Mouse (Mus musculus): Measurements from ENCODE around the gene Aaed1.
"Not testable (repeated sequence)": the region's sequence is repeated elsewhere in the genome, so short reads cannot be mapped to it uniquely, and the experiment has no call there.

Aaed1 gene

DNA sequence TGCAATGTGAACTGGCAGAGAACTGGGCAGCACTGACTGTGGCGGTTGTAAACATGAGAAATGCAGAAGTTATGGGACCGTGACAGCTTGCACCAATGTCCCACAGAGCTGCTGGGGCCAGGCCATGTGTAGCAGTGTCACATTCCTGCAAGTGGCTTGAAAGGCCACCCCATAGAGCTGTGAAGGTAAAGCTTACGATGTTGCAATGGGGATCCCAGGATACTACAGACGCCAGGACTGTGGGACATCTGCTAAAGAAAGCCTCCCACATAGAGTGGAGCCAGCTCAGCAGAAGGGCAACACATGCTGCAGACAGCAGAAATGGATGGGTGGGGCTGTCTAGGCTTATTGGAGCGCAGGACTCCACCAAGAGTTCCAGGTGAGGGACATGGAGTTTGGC lies 5.0 kb downstream of the Aaed1 start:
- DNase-seq, result no peak

DNA sequence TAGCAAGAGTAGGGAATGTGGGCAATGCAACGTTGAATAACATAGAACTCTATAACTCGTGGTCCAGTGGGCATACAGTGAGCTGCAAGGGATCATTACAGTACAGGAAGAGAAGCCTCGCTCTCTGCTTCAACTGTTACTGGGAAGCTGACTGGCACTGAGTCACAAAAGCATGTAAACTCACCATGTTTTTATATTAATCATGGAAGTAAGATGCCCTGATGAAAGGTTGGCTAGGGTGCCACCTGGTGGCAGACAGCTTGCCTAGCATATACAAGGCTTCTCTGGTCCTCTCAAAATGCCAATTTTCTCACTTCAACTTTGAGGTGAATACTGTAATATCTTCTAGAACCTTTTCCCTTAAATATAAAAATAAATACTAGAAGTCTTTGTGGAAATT lies 6.4 kb downstream of the Aaed1 start:
- peak; percentile 75 for DNase-seq

DNA sequence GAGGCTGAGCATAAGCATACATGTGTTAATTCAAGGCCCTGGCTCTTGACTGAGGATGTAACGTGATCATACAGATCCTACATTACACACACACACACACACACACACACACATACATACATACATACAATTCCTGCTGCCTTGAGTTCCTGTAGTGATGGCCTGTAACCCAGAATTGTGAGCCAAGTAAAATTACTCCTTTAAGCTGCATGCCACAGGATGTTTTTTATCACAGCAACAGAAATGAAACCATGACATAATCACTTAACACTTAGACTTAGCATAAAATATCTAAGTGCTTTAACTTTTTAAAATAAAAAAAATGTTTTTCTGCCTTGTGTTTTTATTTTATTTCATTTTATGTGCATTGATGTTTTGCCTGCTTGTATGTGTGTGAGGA lies 13.4 kb downstream of the Aaed1 start:
- DNase-seq, result no peak

DNA sequence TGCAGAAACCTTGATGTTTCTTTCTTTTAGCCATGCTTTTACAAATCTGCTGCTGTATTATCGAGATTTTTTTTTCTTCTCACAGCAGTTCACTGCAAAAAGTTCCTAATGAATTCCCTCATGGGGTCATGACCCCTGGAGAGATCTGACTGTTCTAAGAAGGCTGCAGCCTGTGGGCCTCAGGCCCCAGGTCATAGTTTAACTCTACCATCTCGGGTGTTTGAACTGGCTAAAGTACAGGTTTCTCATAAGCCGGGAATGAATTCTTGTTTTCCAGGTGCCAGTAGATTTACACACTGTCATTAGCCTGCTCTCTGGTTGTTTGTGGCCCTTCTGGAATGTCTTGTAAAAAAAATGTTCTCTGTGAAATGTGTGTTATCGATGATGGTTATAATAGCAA lies 25.7 kb downstream of the Aaed1 start:
- DNase-seq, result no peak

DNA sequence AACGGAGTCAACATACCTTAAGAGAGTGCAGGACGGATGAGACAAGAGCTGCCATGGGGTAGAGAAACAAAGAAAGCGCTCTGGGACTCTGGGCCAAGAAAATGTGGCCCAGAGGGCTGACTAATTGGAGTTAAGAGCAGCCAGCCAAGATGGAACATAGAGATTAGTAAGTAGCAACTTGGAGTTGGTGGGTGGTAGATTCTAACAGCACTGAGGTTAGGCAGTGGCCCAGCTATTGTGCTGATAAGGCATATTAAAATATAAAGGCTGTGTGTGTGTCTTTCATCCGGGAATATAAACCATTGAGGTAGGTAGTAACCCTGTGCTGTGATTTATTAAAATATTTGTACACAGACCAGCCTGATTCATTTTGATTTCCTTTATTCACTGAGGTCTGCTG lies 26.2 kb downstream of the Aaed1 start:
- DNase-seq, result no peak

DNA sequence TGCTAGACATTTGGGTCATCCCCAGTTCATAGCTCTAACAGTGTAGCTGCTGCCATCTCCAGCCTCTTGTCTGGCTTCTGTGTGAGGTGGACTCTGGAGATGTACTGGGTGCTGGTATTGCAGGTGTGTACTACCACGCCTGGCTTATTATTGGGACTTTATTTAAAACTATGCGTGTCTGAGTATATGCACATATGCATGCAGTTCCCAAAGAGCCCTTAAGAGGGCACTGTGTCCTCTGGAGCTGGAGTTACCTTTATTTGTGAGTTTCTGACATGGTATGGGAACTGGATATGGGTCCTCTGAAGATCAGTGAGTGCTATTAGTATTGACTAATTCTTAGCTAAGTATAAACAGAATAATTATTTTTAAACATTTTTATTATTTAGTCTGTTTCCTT lies 27.8 kb downstream of the Aaed1 start:
- DNase-seq, result no peak

DNA sequence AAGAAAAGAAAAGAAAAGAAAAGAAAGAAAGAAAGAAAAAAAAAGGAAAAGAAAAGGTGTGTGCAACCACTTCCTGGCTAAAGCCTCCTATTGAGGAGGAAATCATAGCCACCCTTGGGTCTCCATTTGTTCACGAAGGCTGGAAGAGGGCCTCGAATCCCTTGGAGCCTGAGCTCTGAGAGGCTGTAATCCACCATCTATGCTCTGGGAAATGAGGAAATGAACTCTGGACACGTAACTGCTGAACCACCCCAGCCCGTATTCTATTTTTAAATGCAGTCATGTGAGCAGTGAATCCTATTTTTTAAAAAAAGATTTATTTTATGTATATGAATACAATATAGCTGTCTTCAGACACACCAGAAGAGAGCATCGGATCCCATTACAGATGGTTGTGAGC lies 31.6 kb downstream of the Aaed1 start:
- DNase-seq, result no peak

DNA sequence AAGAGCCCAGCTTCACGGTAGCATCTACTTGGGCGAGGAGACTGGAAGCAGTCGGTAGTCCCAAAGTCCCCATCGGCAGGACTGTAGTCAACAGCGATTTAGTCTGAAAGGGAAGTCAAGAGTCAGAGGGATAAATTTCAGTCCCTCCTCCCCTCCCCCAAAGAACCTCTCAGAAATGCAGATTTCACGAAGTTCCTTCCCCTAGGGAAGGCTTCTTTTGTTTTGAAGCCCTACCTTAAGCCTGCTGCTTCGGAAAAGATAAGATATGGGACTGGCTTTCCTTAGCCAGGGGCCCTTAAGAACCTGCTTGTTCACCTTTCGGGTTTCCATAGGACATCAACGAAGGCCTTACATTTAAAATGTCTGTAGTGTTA lies 36.8 kb downstream of the Aaed1 start:
- DNase-seq, result no peak

DNA sequence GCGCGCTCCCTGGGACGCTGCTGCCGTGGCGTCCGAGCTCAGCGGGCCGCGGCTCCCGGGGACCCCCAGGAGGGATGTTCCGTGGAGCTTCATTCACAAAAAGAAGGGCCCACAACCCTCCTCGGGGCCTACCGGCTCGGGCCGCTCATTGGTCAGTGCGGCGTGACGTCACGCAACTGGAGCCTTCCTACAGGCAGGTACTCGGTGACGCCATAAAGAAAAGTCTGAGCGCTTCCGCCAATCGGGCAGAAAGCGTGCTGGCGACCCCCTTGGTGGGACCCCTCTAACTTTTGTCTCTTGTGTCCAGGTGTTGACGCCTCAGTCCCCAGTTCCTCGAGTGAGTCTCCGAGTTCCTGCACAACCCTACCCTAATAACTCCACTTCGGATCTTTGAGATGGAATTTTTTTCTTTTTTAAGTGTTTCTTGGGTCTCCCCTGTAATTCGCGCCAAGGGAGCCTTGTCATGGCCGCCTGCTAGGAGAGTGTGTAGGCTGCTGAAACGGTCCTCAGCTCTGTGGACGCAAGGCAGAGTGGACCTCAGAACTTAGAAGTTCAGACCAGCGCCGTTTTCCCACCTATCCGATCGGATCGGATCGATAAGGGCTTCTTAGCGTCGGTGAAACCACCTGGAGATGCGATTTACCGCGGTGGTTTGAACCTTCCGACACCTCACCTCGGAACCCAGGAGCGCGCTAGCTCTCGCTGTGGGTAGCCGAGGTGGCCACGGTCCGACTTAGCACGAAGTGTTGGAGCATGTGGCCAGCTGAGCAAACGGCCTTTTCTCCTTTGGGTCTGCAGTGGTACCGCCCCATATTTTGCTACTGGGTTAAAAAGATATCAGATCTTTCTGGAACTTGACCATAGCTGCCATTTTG lies 37.4 kb downstream of the Aaed1 start, which contains the start of gene Cdc14b:
Cdc14b (minus strand) TSS at position 412 of the 875 bp plus-strand sequence.
- DNase-seq, result peak; percentile 86

DNA sequence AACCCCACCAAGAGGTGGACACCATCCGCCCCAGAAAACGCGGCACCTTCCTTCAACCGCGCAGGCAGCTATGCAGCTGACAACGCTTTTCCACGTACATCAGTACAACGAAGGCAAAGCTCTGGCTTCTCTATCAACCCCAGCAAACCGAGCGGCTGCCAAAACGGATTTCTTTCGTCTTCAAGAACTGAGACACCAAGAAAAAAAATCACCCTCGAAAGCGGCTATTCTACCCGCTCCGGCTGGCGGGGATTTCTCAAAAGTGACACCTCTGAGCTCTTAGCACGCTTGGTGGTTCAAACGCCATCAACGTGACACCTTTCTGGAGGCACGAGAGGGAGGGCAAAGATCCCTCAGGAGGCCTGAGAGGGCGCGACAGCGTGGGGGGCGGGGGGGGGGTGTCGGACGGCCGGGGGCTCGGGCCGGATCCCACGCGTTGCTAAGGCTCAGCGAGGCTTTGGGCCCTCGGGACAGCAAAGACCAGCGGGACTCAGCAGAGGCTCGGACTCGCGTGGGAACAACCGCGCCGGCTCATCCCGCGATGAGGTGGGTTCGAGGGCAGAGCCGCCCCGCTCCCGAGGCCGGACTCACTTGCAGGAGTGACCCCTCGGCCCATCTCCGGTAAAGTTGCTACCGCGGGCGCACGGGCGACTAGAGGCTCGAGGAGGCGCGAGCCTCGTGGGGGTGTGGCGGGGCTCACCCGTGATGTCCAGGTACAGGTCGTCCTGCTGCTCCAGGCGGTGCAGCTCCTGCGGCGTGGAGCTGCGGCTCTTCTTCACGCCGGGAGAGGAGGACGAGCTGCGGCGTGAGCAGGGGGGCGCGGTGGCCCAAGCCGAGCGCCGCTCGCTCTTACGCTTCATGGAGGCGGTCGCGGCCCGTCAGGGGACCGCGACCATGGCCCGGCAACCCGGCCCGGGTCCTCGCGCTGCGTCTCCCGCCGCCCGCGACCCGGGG lies 38.3 kb downstream of the Aaed1 start:
- DNase-seq, result peak; percentile 60

DNA sequence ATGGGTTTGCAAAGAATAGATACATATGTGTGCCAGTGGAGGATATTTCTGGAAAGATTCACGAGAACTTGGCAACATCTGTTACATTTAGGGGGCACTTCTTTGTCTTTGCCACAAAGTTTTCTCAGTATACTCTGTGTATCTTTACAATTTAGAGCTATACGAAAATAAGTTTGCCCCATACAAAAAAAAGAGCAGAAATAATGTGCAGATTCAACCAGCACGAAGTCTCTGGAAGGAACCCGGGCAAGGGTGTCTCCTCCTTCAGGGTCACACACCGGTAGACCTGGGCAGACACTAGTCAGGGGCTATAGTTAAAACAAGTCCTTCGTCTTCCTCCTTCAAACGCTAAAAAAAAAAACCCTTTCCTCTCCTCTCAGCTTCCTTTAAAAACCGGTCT lies 39.2 kb downstream of the Aaed1 start:
- DNase-seq, result no peak

DNA sequence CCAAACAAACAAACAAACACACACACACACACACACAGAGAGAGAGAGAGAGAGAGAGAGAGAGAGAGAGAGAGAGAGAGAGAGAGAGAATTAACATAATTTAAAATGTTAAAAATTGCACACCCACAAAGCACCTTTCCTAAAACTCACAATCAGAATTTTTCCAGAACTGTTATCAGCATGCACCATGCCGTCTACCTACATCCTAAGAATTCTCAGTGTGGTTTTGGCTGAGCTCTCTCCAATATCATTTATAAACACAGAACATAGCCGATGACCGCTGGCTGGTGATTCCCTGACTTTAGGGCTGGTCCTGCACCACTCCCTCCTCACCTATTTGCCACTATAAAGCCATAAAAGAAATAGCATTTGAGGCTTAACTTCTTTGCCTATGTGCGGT lies 44.1 kb downstream of the Aaed1 start:
- DNase-seq, result no peak

DNA sequence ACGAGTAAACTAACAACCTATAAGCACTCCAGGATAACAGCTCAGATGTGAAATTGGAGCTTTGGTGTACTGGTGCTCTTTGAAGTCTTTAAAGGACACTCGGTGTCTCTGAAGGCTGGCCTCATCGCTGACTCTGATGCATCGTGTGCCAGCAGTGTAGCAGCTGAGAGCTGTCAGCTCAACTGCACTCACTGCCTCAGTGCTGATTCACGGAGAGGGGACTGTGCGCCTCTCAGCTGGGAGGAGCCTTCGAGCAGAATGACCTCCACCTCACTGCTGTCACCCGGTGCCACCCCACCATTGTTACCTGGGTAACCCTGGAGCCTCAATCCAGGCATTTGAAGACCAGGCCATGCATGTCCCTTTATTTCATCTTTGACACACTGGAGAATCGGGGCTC lies 45.4 kb downstream of the Aaed1 start:
- no peak for DNase-seq

DNA sequence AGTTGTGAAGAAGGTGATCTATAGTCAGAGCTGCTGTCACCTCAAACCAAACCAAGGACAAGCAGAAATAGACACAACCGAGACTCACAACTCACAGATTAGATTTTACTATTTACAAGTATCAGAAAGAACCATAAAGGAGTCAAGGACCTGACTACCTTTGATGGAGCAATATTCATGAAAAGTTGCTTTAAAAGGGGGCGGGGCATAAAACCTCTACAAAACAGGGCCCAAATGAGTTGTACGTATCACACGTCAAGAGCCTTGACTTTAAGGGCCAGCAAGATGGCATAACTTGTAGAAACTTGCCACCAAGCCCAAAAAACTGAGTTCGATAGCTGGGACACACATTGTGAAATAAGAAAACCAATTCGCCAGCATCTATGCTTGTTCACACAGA lies 47.9 kb downstream of the Aaed1 start:
- DNase-seq, result no peak

DNA sequence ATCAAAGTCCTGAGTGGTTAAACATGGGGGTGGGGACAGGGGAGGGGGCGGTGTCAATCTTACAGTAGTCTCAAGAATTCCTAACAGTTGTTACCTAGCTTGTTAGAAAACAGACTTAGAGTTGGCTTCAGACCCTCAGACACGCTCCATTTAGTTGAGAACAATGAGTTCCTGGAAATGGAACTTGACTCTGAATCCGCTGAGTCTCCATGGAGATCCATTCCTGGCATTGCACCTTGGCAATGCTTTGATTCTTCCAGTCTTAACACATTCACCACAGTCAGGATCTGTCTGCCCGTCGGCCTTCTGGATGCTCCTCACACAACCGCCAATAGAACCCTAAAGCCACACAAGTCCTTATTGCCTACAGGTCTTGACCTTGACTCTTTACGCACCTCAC lies 52.6 kb downstream of the Aaed1 start:
- DNase-seq, result no peak

DNA sequence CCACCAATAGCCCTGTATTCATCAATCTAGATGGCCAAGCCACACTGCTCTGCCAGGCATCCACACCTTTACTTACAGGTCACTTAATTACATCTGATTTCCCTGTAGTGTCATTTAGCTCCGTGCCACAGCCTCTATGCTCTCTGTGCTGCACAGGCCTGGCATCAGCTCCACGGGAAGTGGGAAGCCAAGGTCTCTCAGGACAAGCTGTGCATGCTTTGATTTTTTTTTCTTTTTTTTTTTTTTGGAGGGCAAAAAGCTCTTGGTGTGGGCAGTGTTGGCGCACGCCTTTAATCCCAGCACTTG lies 54.0 kb downstream of the Aaed1 start:
- DNase-seq, result no peak

DNA sequence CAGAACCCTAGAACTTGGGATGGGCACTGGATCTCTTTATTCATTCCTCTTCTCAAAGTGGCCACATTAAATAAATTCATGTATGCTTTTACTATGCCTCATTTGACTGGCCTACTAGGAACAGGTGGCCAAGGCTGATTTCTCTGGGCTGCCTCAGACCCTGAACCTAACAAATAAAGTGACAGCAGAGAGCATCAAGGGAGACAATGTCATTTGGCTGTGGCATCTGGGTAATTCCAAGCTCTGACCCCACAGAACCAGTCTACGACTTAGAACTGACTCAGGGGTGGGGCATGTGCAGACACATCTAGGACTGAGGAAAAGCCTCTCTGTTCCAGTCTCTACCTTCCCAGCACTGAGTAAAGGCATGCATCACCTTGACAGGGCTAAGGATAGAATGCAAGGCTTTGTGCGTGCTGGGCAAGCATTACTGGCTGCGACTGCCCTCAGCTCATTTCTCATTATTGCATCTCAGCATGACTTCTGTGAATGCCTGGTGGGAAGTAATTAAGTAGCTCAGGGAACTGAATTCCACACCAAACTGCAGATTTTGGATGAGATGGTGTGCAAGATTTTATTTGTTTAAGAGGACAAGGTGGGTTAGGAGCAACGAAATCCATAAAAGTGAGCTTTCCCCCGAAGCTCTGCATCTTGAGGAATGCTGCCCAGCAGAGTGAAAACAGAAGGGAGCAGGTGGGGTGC lies 54.5 kb downstream of the Aaed1 start:
- no peak for DNase-seq

DNA sequence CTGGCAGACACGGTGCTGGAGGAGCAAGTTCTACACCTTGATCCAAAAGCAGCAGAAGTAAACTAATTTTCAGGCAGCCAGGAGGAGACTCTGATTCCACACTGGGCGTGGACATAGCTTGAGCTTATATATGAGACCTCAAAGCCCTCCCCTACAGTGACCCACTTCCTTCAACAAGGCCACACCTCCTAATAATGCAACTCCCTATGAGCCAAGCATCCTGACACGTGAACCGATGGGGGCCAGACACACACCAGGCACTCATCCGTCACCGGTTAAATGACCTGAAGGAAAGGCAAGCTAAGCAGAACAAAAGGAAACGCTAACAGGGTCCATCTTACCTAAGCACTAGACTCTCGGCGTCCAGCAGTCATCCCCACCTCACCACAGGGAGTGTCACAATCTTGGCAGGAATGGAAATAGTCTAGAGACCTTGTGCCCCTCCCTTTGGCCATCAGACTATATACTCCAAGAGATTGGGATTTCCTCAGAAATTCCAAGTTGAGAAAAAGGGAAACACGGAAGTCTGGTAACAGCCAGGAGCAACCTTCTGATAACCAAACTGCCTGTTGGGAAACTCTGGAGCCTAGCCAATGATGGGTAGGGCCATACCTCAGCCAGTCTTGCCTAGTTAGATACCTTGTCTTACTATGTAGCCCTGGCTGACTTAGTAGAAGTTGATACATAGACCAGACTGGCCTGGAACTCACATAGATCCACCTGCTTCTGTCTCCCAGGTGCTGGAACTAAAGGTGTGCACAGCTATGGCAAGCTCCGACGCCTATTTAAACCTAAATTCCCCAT lies 55.3 kb downstream of the Aaed1 start:
- peak; percentile 28 for DNase-seq

DNA sequence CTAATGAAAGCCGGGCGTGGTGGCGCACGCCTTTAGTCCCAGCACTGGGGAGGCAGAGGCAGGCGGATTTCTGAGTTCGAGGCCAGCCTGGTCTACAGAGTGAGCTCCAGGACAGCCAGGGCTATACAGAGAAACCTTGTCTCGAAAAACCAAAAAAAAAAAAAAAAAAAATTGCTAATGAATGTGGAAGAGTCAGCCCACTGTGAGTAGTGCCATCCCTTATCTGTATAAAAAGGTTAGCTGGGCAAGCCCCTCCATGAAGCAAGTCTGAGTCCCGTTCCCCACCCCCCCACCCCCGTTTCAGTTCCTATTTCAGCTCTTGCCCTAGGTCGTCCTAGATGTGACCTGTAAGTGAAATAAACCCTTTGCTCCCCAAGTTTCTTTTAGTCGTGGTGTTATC lies 58.3 kb downstream of the Aaed1 start:
- DNase-seq, result not testable (repeated sequence)

DNA sequence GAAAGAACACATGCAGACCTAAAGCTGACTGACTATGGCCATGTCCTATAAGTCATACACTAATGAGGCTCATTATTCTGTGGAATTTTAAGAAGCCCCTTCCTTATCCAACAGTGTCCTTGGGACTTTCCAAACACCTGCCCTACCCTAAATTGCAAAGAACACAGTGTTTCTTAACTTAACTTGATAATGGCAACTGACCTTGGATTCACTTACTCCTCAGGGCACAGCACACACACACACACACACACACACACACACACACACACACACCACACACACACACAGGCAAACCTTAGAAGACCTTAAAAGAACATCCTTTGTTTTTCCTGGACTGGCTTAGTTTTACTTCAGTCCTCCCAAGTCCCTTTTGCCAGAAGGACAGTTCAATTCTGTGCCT lies 58.8 kb downstream of the Aaed1 start:
- DNase-seq, result no peak

DNA sequence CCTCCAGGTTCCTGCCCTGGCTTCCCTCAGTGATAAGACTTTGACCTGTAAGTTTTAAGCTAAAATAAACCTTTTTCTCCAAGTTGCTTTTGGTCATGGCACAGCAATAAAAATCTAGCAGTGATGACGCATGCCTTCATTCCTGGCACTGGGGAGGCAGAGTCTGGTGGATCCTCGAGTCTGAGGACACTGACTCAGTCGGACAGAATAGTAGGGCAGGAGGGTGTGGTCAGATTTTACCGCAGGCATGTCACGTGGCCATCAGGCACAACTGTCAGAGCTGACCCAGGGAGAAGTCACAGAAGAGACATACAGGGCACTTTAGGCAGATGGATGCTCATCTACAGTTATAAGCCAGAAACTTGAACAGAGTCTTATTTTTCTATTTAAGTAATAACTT lies 60.4 kb downstream of the Aaed1 start:
- DNase-seq, result no peak

DNA sequence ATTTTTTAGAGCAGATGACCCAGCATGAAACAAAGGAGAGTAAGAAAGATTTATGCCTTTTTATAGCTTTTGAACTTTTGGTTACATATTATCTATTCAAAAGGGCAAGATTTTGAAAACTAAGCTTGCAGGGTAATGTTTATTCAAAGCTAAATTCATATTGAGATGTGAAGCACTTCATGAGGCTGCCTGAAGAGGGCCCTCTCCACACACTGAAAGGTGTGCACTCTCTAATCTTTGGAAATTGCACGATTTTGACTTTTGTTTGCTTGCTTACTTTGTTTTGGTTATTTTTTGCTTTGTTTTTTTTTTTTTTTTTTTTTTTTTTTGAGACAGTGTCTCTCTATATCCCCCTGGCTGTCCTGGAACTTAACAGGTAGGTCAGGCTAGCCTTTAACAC lies 62.1 kb downstream of the Aaed1 start:
- DNase-seq, result no peak
